Mouse (Mus musculus) kidney, adult 2 months (tissue): ENCODE data around the gene Slc30a9. TPM values are rescaled to one million over a fixed set of nuclear protein-coding genes. Genes with fewer than 3 reads are reported as not detected.

ENCODE experiments used
- DNase-seq: peaks from one replicate; pipeline ENCODE4 v3.0.0; 2021
- H3K27ac ChIP-seq: fragments of 200-500 bp; 2 replicates; pipeline ENCODE4 v1.5.1; 2012; ENCODE audit warnings: low read depth, low read length, control low read depth, inconsistent platforms; ENCODE audit not compliant: insufficient read depth
- H3K27me3 ChIP-seq: fragments of 200-500 bp; replicated peaks from 2 replicates; pipeline ENCODE4 v1.6.1; 2012; ENCODE audit warnings: mild to moderate bottlenecking, moderate library complexity, low read length, inconsistent platforms; ENCODE audit not compliant: control insufficient read depth, insufficient read depth
- H3K36me3 ChIP-seq: fragments of 200-500 bp; 2 replicates; pipeline ENCODE4 v1.6.1; 2012; ENCODE audit warnings: mild to moderate bottlenecking, moderate library complexity, low read length, inconsistent platforms; ENCODE audit not compliant: control insufficient read depth, insufficient read depth
- H3K4me1 ChIP-seq: fragments of 200-500 bp; 2 replicates; pipeline ENCODE4 v1.6.1; 2011; ENCODE audit warnings: low read length; ENCODE audit not compliant: control insufficient read depth, insufficient read depth
- H3K4me3 ChIP-seq: fragments of 200-500 bp; 2 replicates; pipeline ENCODE4 v1.5.1; 2011; ENCODE audit warnings: mild to moderate bottlenecking, low read depth, low read length, control low read depth; ENCODE audit not compliant: insufficient read depth
- CTCF ChIP-seq: fragments of 200-500 bp; conservative IDR thresholded peaks from 2 replicates; pipeline ENCODE4 v1.5.1; 2011; ENCODE audit warnings: low read depth, mild to moderate bottlenecking, control low read depth, low read length, moderate library complexity, mixed read lengths; ENCODE audit not compliant: insufficient read depth, insufficient read length
- POLR2A ChIP-seq: fragments of 200-500 bp; IDR thresholded peaks from one replicate; pipeline ENCODE4 v1.6.1; 2011; ENCODE audit warnings: low read depth, low read length, control low read depth
- WGBS: fragments of 180-500 bp; shearing (Covaris S2); methylation state at CpG from one replicate; pipeline ENCODE4 v1.1.7; 2018; 5-methylcytosine and 5-hydroxymethylcytosine counted together
- polyA plus RNA-seq: library from polyadenylated mRNA; depleted of rRNA; stranded (reverse); fragments of >200 nt; gene quantifications from 2 replicates; pipeline ENCODE4 v1.2.3, GENCODE M21; 2012

Slc30a9 gene
- polyA plus RNA-seq, 1 experiment: 55.8 TPM

DNA sequence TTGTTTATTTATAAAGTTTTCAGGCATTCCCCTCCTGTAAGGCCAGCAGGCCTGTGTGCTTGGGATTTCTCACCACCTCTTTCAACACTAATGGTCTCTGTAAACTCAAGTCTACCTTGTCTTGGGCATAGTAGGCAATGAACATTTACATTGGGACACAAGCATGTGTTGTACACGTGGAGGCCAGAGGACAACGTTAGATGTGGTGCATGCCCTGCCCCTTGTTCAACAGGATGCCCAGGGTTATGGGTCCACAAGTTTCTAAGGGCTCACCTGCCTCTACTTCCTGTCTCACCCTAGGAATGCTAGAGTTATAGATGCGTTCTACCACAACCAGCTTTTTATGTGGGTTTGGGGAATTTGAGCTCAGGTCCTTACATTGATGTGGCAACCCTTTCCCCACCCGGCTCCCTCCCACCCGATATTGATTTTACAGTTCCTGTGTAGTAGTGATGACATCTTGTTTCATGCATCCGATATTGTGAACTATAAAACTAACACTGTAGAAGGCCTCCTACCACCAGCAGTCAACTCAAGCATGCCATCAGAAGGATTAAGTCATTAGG is 6.8 kb upstream of the Slc30a9 start:
- Histone ChIP-seq H3K36me3 (no peaks in the 10 kb centered on the region), H3K4me3 (no peak overlapping the region), H3K4me1 (peaks cover 24% of the 10 kb centered on the region), H3K27ac (peak overlapping the region; percentile 75), H3K27me3 (no peaks in the 10 kb centered on the region)
- 87% methylated on average over 6 of the region's 6 CpGs for WGBS
- TF ChIP-seq POLR2A: no peak
- TF ChIP-seq CTCF: no peak
- DNase-seq: no peak

DNA sequence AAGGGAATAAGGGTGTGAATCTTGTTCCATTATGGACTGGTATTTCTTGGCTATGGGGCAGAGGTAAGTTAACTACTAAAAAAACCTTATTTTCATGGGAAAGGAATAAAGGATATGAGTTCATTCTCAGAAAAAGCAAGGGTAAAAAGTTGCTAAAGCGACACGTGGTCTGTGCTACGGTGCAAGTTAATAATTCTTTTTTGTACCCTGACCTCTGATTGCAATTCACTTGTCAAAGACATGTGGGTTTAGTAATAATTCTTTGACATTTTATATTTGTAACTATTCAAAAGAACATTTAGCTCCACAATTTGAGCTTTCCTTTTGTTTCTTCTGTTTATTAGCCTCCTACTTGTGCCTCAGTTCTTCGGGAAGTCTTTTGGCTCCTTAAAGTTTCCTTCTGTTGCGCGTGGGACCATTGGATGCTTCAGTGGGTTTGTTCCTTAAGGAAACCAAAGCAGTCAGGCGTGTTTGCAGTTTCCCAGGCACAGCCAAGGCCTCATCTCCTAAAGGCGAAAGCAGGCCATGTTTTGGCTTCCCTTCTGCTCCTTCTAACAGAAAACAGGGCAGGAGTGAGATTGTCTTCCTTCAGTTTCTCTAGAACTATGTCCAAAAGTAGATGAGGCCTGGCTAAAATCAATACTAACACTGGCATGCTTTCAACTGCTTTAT is 5.7 kb upstream of the Slc30a9 start:
- no peak for TF ChIP-seq POLR2A
- peak; percentile 84 for DNase-seq
- no peaks in the 10 kb centered on the region for H3K27me3 ChIP-seq
- peak overlapping the region; percentile 88 for H3K27ac ChIP-seq
- no peak overlapping the region for H3K4me3 ChIP-seq
- peaks cover 30% of the 10 kb centered on the region for H3K4me1 ChIP-seq
- 36% methylated on average over 8 of the region's 8 CpGs for WGBS
- H3K36me3 ChIP-seq: no peaks in the 10 kb centered on the region

DNA sequence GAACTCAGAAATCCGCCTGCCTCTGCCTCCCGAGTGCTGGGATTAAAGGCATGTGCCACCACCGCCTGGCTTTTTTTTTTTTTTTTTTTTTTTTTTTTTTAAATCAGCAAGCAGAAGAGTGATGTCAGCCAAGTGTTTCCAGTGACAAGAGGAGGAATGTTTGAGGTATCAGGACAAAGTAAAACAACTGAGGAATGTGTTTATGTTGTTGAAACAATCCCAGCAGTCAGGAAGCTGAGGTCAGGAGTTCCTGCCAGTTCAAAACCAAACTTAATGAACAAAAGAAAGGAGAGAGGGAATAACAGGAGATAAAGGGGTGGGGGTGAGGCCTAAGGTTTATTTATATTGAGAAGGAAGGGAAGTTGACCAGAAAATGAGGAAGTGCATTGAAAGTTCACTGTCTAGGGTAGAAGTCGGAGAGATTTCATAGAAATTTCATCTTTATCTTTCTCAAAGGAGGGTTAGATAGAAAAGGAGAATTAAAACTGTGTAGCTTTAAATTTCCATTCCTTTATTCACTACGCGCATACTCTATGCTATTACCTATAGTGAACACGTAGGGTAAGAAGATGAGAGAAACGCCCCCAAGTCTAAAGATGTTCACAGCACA is 4.9 kb upstream of the Slc30a9 start:
- no peak for DNase-seq
- peaks cover 25% of the 10 kb centered on the region for H3K4me1 ChIP-seq
- H3K4me3 ChIP-seq: no peak overlapping the region
- WGBS: 65% methylated on average over 8 of the region's 8 CpGs
- no peaks in the 10 kb centered on the region for H3K27me3 ChIP-seq
- H3K27ac ChIP-seq: peak overlapping the region; percentile 70
- no peaks in the 10 kb centered on the region for H3K36me3 ChIP-seq
- no peak for TF ChIP-seq CTCF
- no peak for TF ChIP-seq POLR2A

DNA sequence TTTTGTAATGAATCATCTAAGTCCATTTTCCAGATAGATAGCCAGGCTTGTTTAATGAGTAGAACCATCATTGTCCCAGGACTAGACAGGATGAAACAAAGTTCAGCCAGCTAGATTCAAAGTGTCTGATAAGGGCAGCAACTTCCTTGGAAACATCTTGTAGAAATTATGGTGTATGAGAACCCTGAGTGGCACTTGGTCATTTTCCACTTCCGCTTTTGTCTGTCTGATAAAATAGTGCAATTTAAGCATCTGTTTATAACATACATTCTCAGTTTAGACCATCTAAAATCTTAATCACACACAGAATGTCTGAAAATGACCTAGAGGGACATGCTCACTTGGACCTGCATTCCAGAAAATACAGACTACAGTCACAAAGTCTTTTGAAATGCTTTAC is 2.9 kb upstream of the Slc30a9 start:
- Histone ChIP-seq H3K4me1 (peaks cover 26% of the 10 kb centered on the region; the same call in 1 of the 2 replicates), H3K36me3 (no peaks in the 10 kb centered on the region), H3K27me3 (no peaks in the 10 kb centered on the region), H3K27ac (no peak overlapping the region), H3K4me3 (no peak overlapping the region)
- TF ChIP-seq POLR2A (no peak), CTCF (no peak)
- WGBS: 69% methylated on average over 1 of the region's 1 CpGs
- no peak for DNase-seq

DNA sequence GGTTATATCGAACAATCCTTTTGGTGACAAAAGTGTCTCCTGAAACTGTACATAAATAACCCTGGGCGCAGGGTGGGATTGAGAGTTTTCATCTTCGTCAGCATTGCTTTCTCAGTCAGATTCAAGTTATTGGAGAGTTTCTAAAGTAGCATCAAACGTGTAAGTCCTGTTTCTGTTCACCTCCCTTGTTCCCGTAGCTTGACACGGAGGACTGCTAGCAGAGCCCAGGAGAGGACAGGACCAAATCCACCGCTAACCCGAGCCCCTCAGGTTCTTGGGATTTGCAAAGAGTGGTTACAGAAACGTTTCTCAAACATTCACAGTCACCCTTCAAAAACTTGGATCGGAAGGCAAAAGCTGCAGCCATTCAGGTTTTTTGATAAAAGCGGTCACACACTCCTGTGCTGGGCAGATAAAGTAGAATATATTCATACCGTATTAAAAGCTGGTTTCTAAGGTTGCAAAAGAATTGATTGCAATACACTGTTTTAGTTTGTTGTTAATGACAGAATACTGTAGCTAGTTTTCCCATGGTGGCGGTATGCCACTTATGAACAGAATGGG is 986 bp downstream of the Slc30a9 start:
- TF ChIP-seq CTCF (no peak), POLR2A (no peak)
- Histone ChIP-seq H3K27me3 (no peaks in the 10 kb centered on the region), H3K27ac (peak overlapping the region; percentile 84), H3K36me3 (no peaks in the 10 kb centered on the region), H3K4me3 (peak overlapping the region; percentile 68), H3K4me1 (peaks cover 14% of the 10 kb centered on the region; the same call in 1 of the 2 replicates)
- 23% methylated on average over 13 of the region's 13 CpGs for WGBS
- no peak for DNase-seq

DNA sequence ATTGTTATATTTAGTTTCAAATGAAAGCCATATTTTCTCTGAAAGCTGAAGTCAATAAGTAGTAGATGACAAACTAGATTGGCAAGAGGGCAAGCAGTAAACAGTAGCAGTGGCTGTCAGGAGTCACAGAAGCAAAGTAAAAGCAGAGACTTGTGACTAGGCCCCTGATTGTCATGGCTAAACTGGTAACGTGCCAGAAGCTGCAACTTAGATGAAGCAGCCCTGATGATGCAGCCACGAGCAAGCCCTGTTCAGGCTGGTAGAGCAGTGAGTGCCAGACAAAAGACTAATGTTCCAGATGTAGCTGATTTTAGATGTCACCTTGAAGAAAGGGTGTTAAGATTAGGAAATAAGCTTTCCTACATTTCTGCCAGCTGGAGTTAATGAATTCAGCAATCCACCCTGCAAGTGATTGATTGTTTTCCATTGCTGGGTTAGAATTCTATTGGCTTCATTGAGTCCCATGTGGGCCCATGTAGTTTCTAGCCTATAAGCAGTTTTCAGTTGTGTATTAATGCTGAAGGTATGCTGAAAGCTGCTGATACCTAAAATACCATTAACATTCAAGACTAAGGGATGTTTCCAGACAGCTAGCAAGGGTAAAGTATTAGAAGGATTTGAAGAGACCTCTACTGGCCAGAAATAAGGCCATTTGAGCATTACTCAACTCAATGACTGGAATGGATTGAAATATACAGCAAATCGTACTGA is 5.2 kb downstream of the Slc30a9 start:
- H3K36me3 ChIP-seq: no peaks in the 10 kb centered on the region
- TF ChIP-seq CTCF: no peak
- TF ChIP-seq POLR2A: no peak
- no peak overlapping the region for H3K27ac ChIP-seq
- H3K4me3 ChIP-seq: no peak overlapping the region
- peaks cover 11% of the 10 kb centered on the region; the same call in 1 of the 2 replicates for H3K4me1 ChIP-seq
- DNase-seq: peak; percentile 16
- no peaks in the 10 kb centered on the region for H3K27me3 ChIP-seq
- 38% methylated on average over 3 of the region's 3 CpGs for WGBS

DNA sequence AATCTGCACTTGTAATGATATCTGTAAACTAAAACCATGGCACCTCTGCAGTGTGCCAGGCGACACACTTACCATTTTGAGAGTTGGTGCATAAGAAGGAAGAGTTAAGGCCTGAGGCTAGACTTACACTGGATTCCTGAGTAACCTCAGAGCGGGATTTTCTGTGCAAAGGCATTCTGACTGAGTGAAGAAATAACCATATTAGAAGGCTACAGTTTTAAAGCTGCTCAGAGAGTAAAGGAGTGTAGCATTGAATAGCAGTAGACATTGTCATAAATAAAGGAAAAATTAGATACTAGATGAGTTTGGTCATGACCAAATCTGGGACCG is 5.7 kb downstream of the Slc30a9 start:
- TF ChIP-seq POLR2A (no peak), CTCF (no peak)
- no peaks in the 10 kb centered on the region; the same call in 1 of the 2 replicates for H3K36me3 ChIP-seq
- peaks cover 10% of the 10 kb centered on the region; the same call in 1 of the 2 replicates for H3K4me1 ChIP-seq
- H3K27ac ChIP-seq: no peak overlapping the region
- WGBS: 83% methylated on average over 3 of the region's 3 CpGs
- H3K27me3 ChIP-seq: no peaks in the 10 kb centered on the region
- DNase-seq: no peak
- H3K4me3 ChIP-seq: no peak overlapping the region
